In genomic region chr10:107905274-107906034, GRCm38 (mm10) we compare ENCODE assay signal across 17 mouse cellular contexts. TPM values are rescaled to one million over a fixed set of nuclear protein-coding genes. Genes with fewer than 3 reads are reported as not detected.
DNase-seq lines count a peak whose midpoint lies in the region; ATAC-seq and TF ChIP-seq lines count a peak whose summit lies in the region.
"Had no signal": no experiment of that assay in that cellular context is flagged by ENCODE, and none has a peak within 500 bp of the region (broad histone marks: within the 10 kb centered on the region; RNA-seq: fewer than 3 reads in every experiment).

No protein-coding gene starts in this region.

- no peak overlapping the region for H3K4me2 ChIP-seq in forebrain, embryonic 12.5 days
- H3K4me2 ChIP-seq in forebrain, embryonic 13.5 days = no peak overlapping the region
- H3K4me2 ChIP-seq in midbrain, embryonic 11.5 days = no peak overlapping the region
- H3K4me2 ChIP-seq in midbrain, embryonic 15.5 days = no peak overlapping the region
- H3K4me2 ChIP-seq: hindbrain, embryonic 13.5 days; limb, embryonic 12.5 days had no signal

- 0 out of 2 replicates have a peak, but pooled peaks have one; percentile 41 for ATAC-seq in forebrain, embryonic 12.5 days (ENCODE audit: low FRiP score)
- no peak for ATAC-seq in forebrain, embryonic 13.5 days
- no peak for ATAC-seq in midbrain, embryonic 11.5 days (ENCODE audit: low FRiP score)
- ATAC-seq in midbrain, embryonic 15.5 days (replicated peaks) = no peak

- H3K27ac ChIP-seq in forebrain, embryonic 12.5 days = no peak overlapping the region
- no peak overlapping the region for H3K27ac ChIP-seq in forebrain, embryonic 13.5 days
- H3K27ac ChIP-seq in kidney, adult 2 months (ENCODE audit: insufficient read depth, low read depth, low read length) = no peak overlapping the region
- no peak overlapping the region for H3K27ac ChIP-seq in midbrain, embryonic 11.5 days (ENCODE audit: low read depth, low read length)
- no peak overlapping the region for H3K27ac ChIP-seq in midbrain, embryonic 15.5 days
- H3K27ac ChIP-seq: hindbrain, embryonic 13.5 days; limb, embryonic 12.5 days; macrophage had no signal

- H3K4me3 ChIP-seq in forebrain, embryonic 12.5 days (replicated peaks) = no peak overlapping the region
- H3K4me3 ChIP-seq in forebrain, embryonic 13.5 days = no peak overlapping the region
- H3K4me3 ChIP-seq in kidney, adult 2 months (ENCODE audit: insufficient read depth, low read depth, low read length) = no peak overlapping the region
- no peak overlapping the region for H3K4me3 ChIP-seq in midbrain, embryonic 11.5 days (ENCODE audit: low read depth, low read length)
- no peak overlapping the region for H3K4me3 ChIP-seq in midbrain, embryonic 15.5 days
- H3K4me3 ChIP-seq: erythroblast, embryonic 14.5 days; hindbrain, embryonic 13.5 days; limb, embryonic 12.5 days had no signal

- no peak overlapping the region for H3K9ac ChIP-seq in forebrain, embryonic 12.5 days
- no peak overlapping the region for H3K9ac ChIP-seq in forebrain, embryonic 13.5 days
- H3K9ac ChIP-seq in midbrain, embryonic 11.5 days (ENCODE audit: low read length) = no peak overlapping the region
- no peak overlapping the region for H3K9ac ChIP-seq in midbrain, embryonic 15.5 days
- H3K9ac ChIP-seq: hindbrain, embryonic 13.5 days; limb, embryonic 12.5 days had no signal

- no peaks in the 10 kb centered on the region for H3K9me3 ChIP-seq in forebrain, embryonic 12.5 days
- 0 out of 2 replicates have a peak, but pooled peaks cover 6% of the 10 kb centered on the region for H3K9me3 ChIP-seq in forebrain, embryonic 13.5 days (replicated peaks)
- no peaks in the 10 kb centered on the region; the same call in 1 of the 2 replicates for H3K9me3 ChIP-seq in midbrain, embryonic 11.5 days (ENCODE audit: control insufficient read depth, low read length)
- H3K9me3 ChIP-seq in midbrain, embryonic 15.5 days = no peaks in the 10 kb centered on the region

- H3K4me1 ChIP-seq in forebrain, embryonic 12.5 days = no peaks in the 10 kb centered on the region
- H3K4me1 ChIP-seq in forebrain, embryonic 13.5 days = no peaks in the 10 kb centered on the region
- H3K4me1 ChIP-seq in kidney, adult 2 months (ENCODE audit: control insufficient read depth, insufficient read depth, low read length) = no peaks in the 10 kb centered on the region
- no peaks in the 10 kb centered on the region for H3K4me1 ChIP-seq in midbrain, embryonic 11.5 days (ENCODE audit: control insufficient read depth, insufficient read depth, low read length)
- no peaks in the 10 kb centered on the region for H3K4me1 ChIP-seq in midbrain, embryonic 15.5 days
- H3K4me1 ChIP-seq: hindbrain, embryonic 13.5 days; limb, embryonic 12.5 days had no signal

- WGBS in forebrain, embryonic 12.5 days = 88% methylated on average over 7 of the region's 7 CpGs
- 91% methylated on average over 7 of the region's 7 CpGs for WGBS in forebrain, embryonic 13.5 days
- WGBS in kidney, adult 2 months = 49% methylated on average over 7 of the region's 7 CpGs
- WGBS in midbrain, embryonic 11.5 days = 86% methylated on average over 7 of the region's 7 CpGs
- WGBS in midbrain, embryonic 15.5 days = 85% methylated on average over 7 of the region's 7 CpGs

- H3K27me3 ChIP-seq in forebrain, embryonic 12.5 days = no peaks in the 10 kb centered on the region
- no peaks in the 10 kb centered on the region for H3K27me3 ChIP-seq in forebrain, embryonic 13.5 days
- no peaks in the 10 kb centered on the region for H3K27me3 ChIP-seq in kidney, adult 2 months (replicated peaks; ENCODE audit: control insufficient read depth, insufficient read depth, low read length)
- H3K27me3 ChIP-seq in midbrain, embryonic 11.5 days (ENCODE audit: control insufficient read depth, insufficient read depth, low read length) = no peaks in the 10 kb centered on the region
- H3K27me3 ChIP-seq in midbrain, embryonic 15.5 days (replicated peaks) = no peaks in the 10 kb centered on the region
- H3K27me3 ChIP-seq: hindbrain, embryonic 13.5 days; limb, embryonic 12.5 days had no signal

- TF ChIP-seq CTCF in kidney, adult 2 months (conservative IDR thresholded peaks at IDR 0.05; ENCODE audit: insufficient read depth, insufficient read length, low read depth, low read length) = no peak

- H3K36me3 ChIP-seq in forebrain, embryonic 12.5 days (replicated peaks) = no peaks in the 10 kb centered on the region
- no peaks in the 10 kb centered on the region for H3K36me3 ChIP-seq in forebrain, embryonic 13.5 days (ENCODE audit: poor library complexity, severe bottlenecking)
- no peaks in the 10 kb centered on the region for H3K36me3 ChIP-seq in kidney, adult 2 months (ENCODE audit: control insufficient read depth, insufficient read depth, low read length)
- no peaks in the 10 kb centered on the region for H3K36me3 ChIP-seq in midbrain, embryonic 11.5 days (ENCODE audit: control insufficient read depth, insufficient read depth, low read length)
- H3K36me3 ChIP-seq in midbrain, embryonic 15.5 days (replicated peaks) = no peaks in the 10 kb centered on the region
- H3K36me3 ChIP-seq: hindbrain, embryonic 13.5 days; limb, embryonic 12.5 days had no signal

- peak; percentile 12 for DNase-seq in kidney, adult 2 months
- DNase-seq in kidney, postnatal 10 days = no peak
- DNase-seq in midbrain, embryonic 11.5 days (ENCODE audit: low spot score, missing footprints) = peak; percentile 49
- DNase-seq in cerebellum, postnatal 4 days (ENCODE audit: low spot score in 2 of 2) = no peak
- DNase-seq in T-cell, adult 2 months (ENCODE audit: low spot score) = no peak
- DNase-seq: adrenal gland, adult 8-10 months; B cell, adult 2 months; layer of hippocampus, postnatal 36 days; right cerebral cortex, postnatal 25 days; thymus, postnatal 36 days had no signal

- no peak for TF ChIP-seq POLR2A in kidney, adult 2 months (IDR thresholded peaks at IDR 0.05; ENCODE audit: low read depth, low read length)

RNA-seq across cellular contexts. Expression of gene Otogl, which starts 6.5 kb away (rescaled TPM):
- not detected in 2 replicates for polyA plus RNA-seq in forebrain, embryonic 12.5 days (2016; fragmentation: Nextera tagmentation; extraction: Ambion mirVana)
- not detected in 2 replicates for polyA plus RNA-seq in forebrain, embryonic 13.5 days (2015; fragmentation: Nextera tagmentation; extraction: Ambion mirVana)
- polyA plus RNA-seq in kidney, adult 2 months (2012; rRNA removed) = 0.01 and 0.02 TPM in 2 replicates
- 0.01 TPM in 1 of 2 replicates, not detected in the other for polyA plus RNA-seq in midbrain, embryonic 11.5 days (2014; fragmentation: Nextera tagmentation; extraction: Ambion mirVana)
- 0.04 TPM in 1 of 2 replicates, not detected in the other for polyA plus RNA-seq in midbrain, embryonic 15.5 days (2015; fragmentation: Nextera tagmentation; extraction: Ambion mirVana)
- polyA plus RNA-seq: erythroblast, embryonic 14.5 days; macrophage had no signal

Comparison
In these comparisons a context has a peak if more than half of its experiments do, and no peak if none do; other contexts are left out.
1. DNase-seq: peak in kidney, adult 2 months (single experiment) and midbrain, embryonic 11.5 days (single experiment); none in kidney, postnatal 10 days (single experiment), cerebellum, postnatal 4 days (0 of 2) and T-cell, adult 2 months (single experiment).